Mouse (Mus musculus) forebrain, postnatal 0 days (tissue): ENCODE measurements around the gene Aftph. TPM values are rescaled to one million over a fixed set of nuclear protein-coding genes. Genes with fewer than 3 reads are reported as not detected.

ENCODE experiments used
- ATAC-seq: fragments of 200-750 bp; cut with Nextera tagmentation; 2 replicates; pipeline ENCODE4 v1.8.0; 2017; ENCODE audit warnings: mild to moderate bottlenecking, moderate library complexity
- DNase-seq: peaks from one replicate; pipeline ENCODE4 v3.0.0-alpha.2; 2015
- H3K27ac ChIP-seq: fragments of 300-500 bp; sonication (generic); 2 replicates; pipeline ENCODE4 v1.5.1; 2014; ENCODE audit warnings: low read depth, mild to moderate bottlenecking, antibody characterized with exemption, low read length, moderate library complexity, mixed read lengths
- H3K27me3 ChIP-seq: fragments of 300-500 bp; sonication (generic); 2 replicates; pipeline ENCODE4 v1.6.1; 2014; ENCODE audit warnings: mild to moderate bottlenecking, low read length, mixed read lengths; ENCODE audit not compliant: insufficient read depth
- H3K36me3 ChIP-seq: fragments of 300-500 bp; sonication (generic); 2 replicates; pipeline ENCODE4 v1.6.1; 2014; ENCODE audit warnings: mild to moderate bottlenecking, moderate library complexity; ENCODE audit not compliant: insufficient read depth
- H3K4me1 ChIP-seq: fragments of 300-500 bp; sonication (generic); 2 replicates; pipeline ENCODE4 v1.6.1; 2014; ENCODE audit warnings: antibody characterized with exemption; ENCODE audit not compliant: insufficient read depth
- H3K4me2 ChIP-seq: fragments of 300-500 bp; sonication (generic); 2 replicates; pipeline ENCODE4 v1.6.1; 2014; ENCODE audit warnings: low read depth, mild to moderate bottlenecking, moderate library complexity
- H3K4me3 ChIP-seq: fragments of 300-500 bp; sonication (generic); 2 replicates; pipeline ENCODE4 v1.5.1; 2014; ENCODE audit warnings: low read depth, low read length, mixed read lengths
- H3K9ac ChIP-seq: fragments of 300-500 bp; sonication (generic); 2 replicates; pipeline ENCODE4 v1.6.1; 2014; ENCODE audit warnings: mild to moderate bottlenecking
- H3K9me3 ChIP-seq: fragments of 300-500 bp; sonication (generic); 2 replicates; pipeline ENCODE4 v1.6.1; 2016; ENCODE audit warnings: low read length
- CTCF ChIP-seq: sonication (generic); IDR thresholded peaks from 2 replicates; pipeline ENCODE4 v1.5.1; 2016; ENCODE audit warnings: antibody characterized with exemption, control low read depth, low read depth
- WGBS: fragments of 180-500 bp; shearing (Covaris S2); extraction: QIAGEN DNeasy Blood & Tissue Kit; methylation state at CpG from one replicate; pipeline ENCODE4 v1.1.7; 2014; 5-methylcytosine and 5-hydroxymethylcytosine counted together
- polyA plus RNA-seq: library from polyadenylated mRNA; unstranded; fragments of >200 nt; fragmentation: Nextera tagmentation; extraction: Ambion mirVana; gene quantifications from 2 replicates; pipeline ENCODE4 v1.2.1, GENCODE M21; 2015
- total RNA-seq: library from RNA; depleted of rRNA; stranded (reverse); fragments of >200 nt; gene quantifications from 2 replicates; pipeline ENCODE4 v1.2.3, GENCODE M21; 2014

The Aftph gene
- total and polyA plus RNA-seq, 2 experiments from 2014 or later: 24.2 to 73.9 TPM

DNA sequence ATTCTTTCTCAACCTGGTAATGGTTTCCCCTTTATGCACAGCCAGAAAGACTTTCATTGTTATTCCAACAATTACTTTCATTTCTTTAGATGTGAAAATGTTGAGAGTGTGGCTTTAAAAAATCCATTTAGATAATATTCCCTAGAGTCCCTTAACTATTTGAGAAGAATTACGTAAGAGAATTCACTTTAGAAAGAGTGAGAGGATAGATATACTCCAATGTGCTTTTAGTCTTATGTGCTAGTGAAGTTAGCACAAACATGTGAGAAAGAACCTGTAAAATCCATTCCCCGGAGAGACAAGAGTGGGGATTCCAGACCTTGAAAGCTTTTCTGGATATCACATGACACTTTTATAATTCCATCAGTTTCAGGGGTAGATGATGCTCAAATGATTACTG lies 9.2 kb upstream of the Aftph start:
- WGBS: 81% methylated on average over 2 of the region's 2 CpGs
- H3K9me3 ChIP-seq: no peaks in the 10 kb centered on the region
- H3K36me3 ChIP-seq: no peaks in the 10 kb centered on the region
- H3K27me3 ChIP-seq: no peaks in the 10 kb centered on the region
- DNase-seq (no peak), ATAC-seq (peak; percentile 59; the same call in 1 of the 2 replicates)
- H3K4me1 ChIP-seq: no peaks in the 10 kb centered on the region
- TF ChIP-seq CTCF: no peak
- H3K27ac ChIP-seq: no peak overlapping the region
- H3K4me3 ChIP-seq: no peak overlapping the region
- H3K9ac ChIP-seq: no peak overlapping the region
- H3K4me2 ChIP-seq: no peak overlapping the region

DNA sequence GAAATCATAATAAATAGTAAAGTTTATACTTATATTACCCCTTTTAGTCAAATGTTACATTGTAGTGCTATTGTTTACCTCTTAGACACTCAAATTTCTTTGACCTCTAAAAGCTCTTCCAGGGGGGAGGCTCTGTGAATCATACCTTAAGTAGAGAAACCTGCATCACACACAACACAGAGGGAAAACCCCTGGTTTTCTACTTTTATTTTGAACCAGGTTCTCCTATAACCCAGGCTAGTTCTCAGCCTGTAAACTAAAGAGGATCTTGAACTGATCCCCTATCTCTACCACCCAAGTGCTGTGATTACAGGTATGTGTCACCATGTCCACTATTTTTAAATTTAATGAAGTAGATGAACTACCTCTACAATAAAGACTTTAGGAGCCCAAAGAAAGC lies 2.0 kb upstream of the Aftph start:
- H3K27ac ChIP-seq: no peak overlapping the region
- no peak for TF ChIP-seq CTCF
- no peaks in the 10 kb centered on the region for H3K9me3 ChIP-seq
- DNase-seq: no peak
- no peak overlapping the region for H3K4me3 ChIP-seq
- H3K36me3 ChIP-seq: no peaks in the 10 kb centered on the region
- no peaks in the 10 kb centered on the region for H3K27me3 ChIP-seq
- H3K4me2 ChIP-seq: no peak overlapping the region
- no peak for ATAC-seq
- H3K4me1 ChIP-seq: no peaks in the 10 kb centered on the region
- no peak overlapping the region for H3K9ac ChIP-seq

DNA sequence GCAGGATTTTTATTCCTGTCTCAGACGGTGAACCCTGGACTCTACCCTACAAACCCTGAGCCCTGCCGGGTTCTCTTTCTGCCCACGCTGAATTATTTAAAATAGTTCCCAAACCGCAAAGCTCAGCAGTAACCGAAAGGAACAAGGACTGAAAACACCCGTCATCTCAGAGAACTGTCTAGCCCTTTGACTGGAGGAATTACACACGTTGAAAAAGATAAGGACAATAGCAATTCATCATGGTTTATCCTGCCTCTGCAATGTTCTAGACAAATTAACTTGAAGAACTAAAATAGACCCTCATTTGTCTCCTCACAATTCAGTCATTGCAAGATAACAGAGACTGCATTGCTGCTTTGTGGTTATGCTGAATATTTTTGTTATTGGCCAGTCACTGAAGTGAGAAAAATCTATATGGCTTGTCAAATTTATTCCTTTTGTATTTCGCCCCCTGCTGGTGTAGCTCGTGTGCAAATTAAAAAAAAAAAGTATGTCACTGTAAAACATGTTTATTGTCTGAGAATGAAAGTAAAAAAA lies 1.0 kb upstream of the Aftph start:
- H3K4me3 ChIP-seq: peak overlapping the region; percentile 97
- TF ChIP-seq CTCF: peak; percentile 76
- H3K4me1 ChIP-seq: no peaks in the 10 kb centered on the region
- H3K27ac ChIP-seq: peak overlapping the region; percentile 88
- H3K9me3 ChIP-seq: no peaks in the 10 kb centered on the region
- no peaks in the 10 kb centered on the region for H3K36me3 ChIP-seq
- no peaks in the 10 kb centered on the region for H3K27me3 ChIP-seq
- DNase-seq (peak; percentile 89), ATAC-seq (no peak)
- H3K4me2 ChIP-seq: peak overlapping the region; percentile 85
- WGBS: 0% methylated on average over 9 of the region's 9 CpGs
- peak overlapping the region; percentile 88 for H3K9ac ChIP-seq

DNA sequence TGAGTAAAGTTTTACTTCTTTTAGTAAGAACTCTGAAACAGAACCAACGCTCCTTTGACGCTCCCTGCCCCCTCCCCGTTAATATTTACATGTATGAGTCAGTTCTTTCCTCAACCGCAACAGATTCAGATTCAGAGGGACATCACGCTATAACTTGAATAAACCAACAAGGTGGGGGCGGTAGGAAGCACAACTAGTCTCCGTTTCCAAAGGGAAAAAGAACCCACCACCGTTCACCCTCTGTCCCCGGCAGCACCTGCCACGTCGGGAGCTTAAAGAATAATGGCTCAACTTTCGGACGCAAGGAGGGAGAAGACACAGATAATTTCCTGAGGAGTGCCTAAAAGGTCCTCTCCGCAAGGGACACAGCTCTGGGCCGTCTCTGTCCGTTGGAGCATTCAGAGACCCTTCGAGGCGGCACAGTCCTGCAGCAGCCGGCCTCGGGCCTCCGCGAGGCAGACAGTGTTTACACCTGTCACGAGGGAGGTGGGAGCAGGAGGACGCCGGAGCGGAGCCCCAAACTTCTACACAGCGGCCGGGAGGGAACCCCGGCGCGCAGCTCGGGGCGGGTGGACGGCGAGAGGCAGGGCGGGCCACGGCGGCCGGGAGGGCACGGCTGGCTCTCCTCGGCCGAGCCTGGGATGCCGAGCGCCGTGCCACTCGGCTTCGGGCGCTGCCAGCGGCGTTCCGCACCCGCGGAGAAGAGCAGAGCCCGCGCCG lies 748 bp downstream of the Aftph start:
- ATAC-seq: no peak
- peak overlapping the region; percentile 85 for H3K4me2 ChIP-seq
- H3K27me3 ChIP-seq: no peaks in the 10 kb centered on the region
- 3% methylated on average over 40 of the region's 56 CpGs for WGBS
- no peak for TF ChIP-seq CTCF
- H3K9ac ChIP-seq: peak overlapping the region; percentile 88
- H3K4me1 ChIP-seq: no peaks in the 10 kb centered on the region
- H3K36me3 ChIP-seq: no peaks in the 10 kb centered on the region
- DNase-seq: no peak
- H3K9me3 ChIP-seq: no peaks in the 10 kb centered on the region
- H3K27ac ChIP-seq: peak overlapping the region; percentile 88
- peak overlapping the region; percentile 97 for H3K4me3 ChIP-seq

DNA sequence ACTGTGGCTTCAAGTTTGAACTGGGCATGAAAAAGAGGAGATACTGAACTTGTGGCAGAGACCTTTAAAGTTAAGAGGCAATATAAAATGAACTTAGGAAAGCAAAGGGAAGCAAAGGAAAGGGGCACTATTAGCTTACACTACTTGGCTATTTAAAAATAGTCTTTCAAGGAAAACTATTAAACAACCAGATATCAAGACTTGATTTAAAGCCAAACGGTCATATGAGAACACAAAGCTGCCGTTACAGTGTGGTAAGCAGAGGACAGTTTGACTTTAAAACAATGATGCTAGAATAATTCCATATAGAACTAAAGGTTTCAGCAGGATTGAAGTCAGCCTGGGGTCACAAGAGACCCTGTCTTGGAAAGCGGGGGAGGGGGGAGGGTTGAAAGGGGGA lies 7.3 kb downstream of the Aftph start:
- H3K9ac ChIP-seq: no peak overlapping the region
- DNase-seq (no peak), ATAC-seq (no peak)
- H3K4me3 ChIP-seq: no peak overlapping the region
- 74% methylated on average over 3 of the region's 3 CpGs for WGBS
- no peaks in the 10 kb centered on the region for H3K36me3 ChIP-seq
- TF ChIP-seq CTCF: no peak
- H3K27ac ChIP-seq: no peak overlapping the region
- H3K4me1 ChIP-seq: no peaks in the 10 kb centered on the region
- H3K27me3 ChIP-seq: no peaks in the 10 kb centered on the region
- no peaks in the 10 kb centered on the region for H3K9me3 ChIP-seq
- H3K4me2 ChIP-seq: no peak overlapping the region

DNA sequence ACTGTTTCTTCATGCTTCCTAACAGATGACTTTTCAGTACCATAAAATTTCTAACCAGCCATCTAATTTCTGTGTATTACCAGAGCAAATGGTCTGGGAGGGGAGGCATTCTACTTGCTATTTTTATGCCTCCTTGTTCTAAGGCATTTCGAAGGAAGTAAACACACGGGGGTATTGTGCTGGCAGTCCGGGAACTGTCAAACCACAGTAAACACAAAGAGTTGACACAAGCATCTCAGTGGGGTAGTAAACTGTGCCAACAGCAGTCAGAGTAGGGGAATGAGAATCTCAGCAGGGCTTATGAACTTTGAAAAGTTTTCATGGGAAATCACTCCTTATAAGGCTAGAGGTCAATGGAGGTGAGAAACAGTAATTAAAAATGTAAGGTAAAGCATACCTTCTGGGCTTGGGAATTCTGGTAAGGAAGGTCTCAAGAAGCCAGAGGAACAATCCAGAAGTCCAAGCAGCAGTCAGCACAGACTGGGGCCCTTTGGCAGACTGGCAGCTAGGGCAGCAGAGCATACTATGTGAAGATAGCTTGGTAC lies 7.8 kb downstream of the Aftph start:
- no peak overlapping the region for H3K27ac ChIP-seq
- no peaks in the 10 kb centered on the region for H3K9me3 ChIP-seq
- 26% methylated on average over 3 of the region's 3 CpGs for WGBS
- TF ChIP-seq CTCF: no peak
- ATAC-seq: no peak
- H3K4me3 ChIP-seq: no peak overlapping the region
- H3K27me3 ChIP-seq: no peaks in the 10 kb centered on the region
- H3K36me3 ChIP-seq: no peaks in the 10 kb centered on the region
- H3K4me2 ChIP-seq: no peak overlapping the region
- no peak for DNase-seq
- H3K4me1 ChIP-seq: no peaks in the 10 kb centered on the region
- H3K9ac ChIP-seq: no peak overlapping the region

DNA sequence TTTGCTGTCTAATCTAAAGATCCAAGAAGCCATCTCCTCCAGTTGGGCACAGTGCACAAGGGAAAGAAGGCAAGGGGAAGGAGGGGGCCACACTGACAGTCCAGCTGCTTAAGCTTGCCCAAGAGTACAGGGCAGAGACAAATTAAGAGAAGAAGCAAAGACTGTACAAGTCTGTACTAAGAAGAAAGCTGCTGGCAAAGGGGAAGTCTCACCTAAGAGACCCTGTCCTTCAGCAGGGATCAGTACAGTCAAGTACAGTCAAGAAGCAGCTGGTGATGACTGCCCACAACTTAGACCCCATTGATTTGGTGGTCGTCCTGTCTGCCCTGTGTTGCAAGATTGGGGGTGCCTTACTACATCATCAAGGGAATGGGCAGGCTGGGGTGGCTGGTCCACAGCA lies 12.0 kb downstream of the Aftph start:
- no peak overlapping the region for H3K27ac ChIP-seq

More for the DNA sequence above, 12.0 kb downstream of the Aftph start:
- Histone ChIP-seq H3K4me1 (no peaks in the 10 kb centered on the region), H3K4me2 (no peak overlapping the region), H3K4me3 (no peak overlapping the region), H3K36me3 (peaks cover 17% of the 10 kb centered on the region), H3K27me3 (no peaks in the 10 kb centered on the region), H3K9me3 (no peaks in the 10 kb centered on the region), H3K9ac (no peak overlapping the region)
- no peak for DNase-seq
- WGBS: 84% methylated on average over 1 of the region's 1 CpGs
- no peak for ATAC-seq
- TF ChIP-seq CTCF: no peak
